Mouse (Mus musculus) megakaryocyte, embryonic 14.5 days (primary cell): ENCODE data around the gene Chrm5. TPM values are rescaled to one million over a fixed set of nuclear protein-coding genes. Genes with fewer than 3 reads are reported as not detected.
A peak's percentile ranks its signal among the peaks of the same experiment; 100 is the strongest.

Source experiments
- H3K27me3 ChIP-seq: replicated peaks from 2 replicates; pipeline ENCODE3; 2012; ENCODE audit warnings: inconsistent platforms
- H3K36me3 ChIP-seq: replicated peaks from 2 replicates; pipeline ENCODE3; 2012; ENCODE audit warnings: low read length, inconsistent platforms, mixed read lengths
- H3K4me1 ChIP-seq: 2 replicates; pipeline ENCODE4 v1.6.1; 2012; ENCODE audit warnings: inconsistent platforms
- H3K4me3 ChIP-seq: replicated peaks from 2 replicates; pipeline ENCODE3; 2012; ENCODE audit warnings: moderate library complexity, mild to moderate bottlenecking, inconsistent platforms
- H3K9me3 ChIP-seq: 2 replicates; pipeline ENCODE4 v1.6.1; 2012; ENCODE audit warnings: inconsistent platforms
- FLI1 ChIP-seq: IDR thresholded peaks from 2 replicates; pipeline ENCODE4 v1.6.1; 2012; ENCODE audit warnings: low read length, inconsistent platforms, mixed read lengths
- GATA1 ChIP-seq: IDR thresholded peaks from 3 replicates; pipeline ENCODE4 v1.6.1; 2012; ENCODE audit warnings: mixed read lengths, low read length, inconsistent platforms, borderline replicate concordance
- polyA plus RNA-seq: library from polyadenylated mRNA; stranded (reverse); fragments of >175 nt; gene quantifications from 2 replicates; pipeline ENCODE4 v1.2.3, GENCODE M21; 2012; ENCODE audit warnings: low replicate concordance; ENCODE audit not compliant: insufficient read depth

Chrm5 gene
- polyA plus RNA-seq, 1 experiment = not detected

DNA sequence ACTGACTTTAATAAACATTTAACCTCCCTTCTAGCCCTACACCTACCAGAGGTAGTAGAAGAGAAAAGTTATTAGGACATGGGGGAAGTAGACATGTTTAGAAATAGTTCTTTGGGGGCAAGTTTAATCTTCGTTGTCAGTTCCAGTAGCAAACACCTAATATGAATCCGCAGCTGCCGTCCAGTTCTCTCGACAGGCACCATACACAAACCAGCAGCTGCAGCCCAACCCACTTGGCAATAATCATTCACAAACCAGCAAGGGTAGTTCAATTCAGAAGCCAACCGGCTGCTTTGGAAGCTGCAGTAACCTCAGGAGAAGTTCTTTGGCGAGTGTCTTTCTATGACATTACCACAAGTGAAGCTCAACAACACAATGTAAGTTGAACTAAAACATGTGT lies 23.4 kb upstream of the Chrm5 start:
- no peaks in the 10 kb centered on the region for H3K9me3 ChIP-seq
- no peak for TF ChIP-seq GATA1
- TF ChIP-seq FLI1 = no peak
- H3K4me3 ChIP-seq = no peak overlapping the region
- no peaks in the 10 kb centered on the region for H3K27me3 ChIP-seq
- H3K4me1 ChIP-seq = peaks cover 19% of the 10 kb centered on the region
- no peaks in the 10 kb centered on the region for H3K36me3 ChIP-seq

DNA sequence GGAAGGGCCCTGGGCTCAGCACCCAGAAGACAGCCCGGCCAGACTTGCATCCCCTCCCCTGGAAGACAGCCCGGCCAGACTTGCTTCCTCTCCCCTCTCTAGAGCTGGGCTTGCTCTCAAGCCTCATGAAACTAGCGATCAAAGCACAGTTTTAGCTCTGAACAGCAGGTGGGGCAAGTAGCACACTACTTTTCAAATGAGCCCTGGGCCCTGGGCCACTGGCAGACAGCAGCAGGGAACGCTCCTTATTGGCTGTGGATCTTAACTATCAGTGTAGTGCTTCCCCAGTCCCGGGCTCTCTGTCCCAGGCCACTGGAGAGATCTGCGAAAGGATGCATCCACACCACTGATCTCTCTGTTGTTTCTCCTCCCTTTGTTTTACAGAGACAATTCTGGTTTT lies 20.6 kb upstream of the Chrm5 start:
- TF ChIP-seq GATA1 (no peak), FLI1 (no peak)
- Histone ChIP-seq H3K4me1 (peaks cover 22% of the 10 kb centered on the region), H3K4me3 (no peak overlapping the region), H3K36me3 (no peaks in the 10 kb centered on the region), H3K9me3 (no peaks in the 10 kb centered on the region), H3K27me3 (no peaks in the 10 kb centered on the region)

DNA sequence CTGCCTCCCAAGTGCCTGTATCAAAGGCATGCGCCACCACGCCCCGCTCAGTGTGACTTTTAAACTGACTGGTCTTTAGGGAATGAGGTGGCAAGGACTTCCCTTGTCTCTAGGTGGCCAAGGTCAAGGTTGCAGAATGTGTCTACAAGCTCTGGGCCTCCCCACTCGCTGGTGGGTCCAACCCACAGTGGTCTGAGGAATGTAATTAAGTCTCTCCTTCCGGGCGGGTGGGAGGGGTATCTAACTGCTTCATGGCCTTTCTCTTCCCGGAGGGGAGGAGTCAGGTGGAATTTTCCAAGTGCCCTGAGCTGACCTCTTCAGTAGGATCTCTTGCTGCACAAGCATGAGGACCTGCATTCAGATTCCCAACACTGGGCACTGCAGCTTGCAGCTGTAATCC lies 17.3 kb upstream of the Chrm5 start:
- no peaks in the 10 kb centered on the region for H3K9me3 ChIP-seq
- TF ChIP-seq FLI1 (no peak), GATA1 (no peak)
- peaks cover 21% of the 10 kb centered on the region for H3K4me1 ChIP-seq
- no peaks in the 10 kb centered on the region for H3K27me3 ChIP-seq
- no peaks in the 10 kb centered on the region for H3K36me3 ChIP-seq
- no peak overlapping the region for H3K4me3 ChIP-seq

DNA sequence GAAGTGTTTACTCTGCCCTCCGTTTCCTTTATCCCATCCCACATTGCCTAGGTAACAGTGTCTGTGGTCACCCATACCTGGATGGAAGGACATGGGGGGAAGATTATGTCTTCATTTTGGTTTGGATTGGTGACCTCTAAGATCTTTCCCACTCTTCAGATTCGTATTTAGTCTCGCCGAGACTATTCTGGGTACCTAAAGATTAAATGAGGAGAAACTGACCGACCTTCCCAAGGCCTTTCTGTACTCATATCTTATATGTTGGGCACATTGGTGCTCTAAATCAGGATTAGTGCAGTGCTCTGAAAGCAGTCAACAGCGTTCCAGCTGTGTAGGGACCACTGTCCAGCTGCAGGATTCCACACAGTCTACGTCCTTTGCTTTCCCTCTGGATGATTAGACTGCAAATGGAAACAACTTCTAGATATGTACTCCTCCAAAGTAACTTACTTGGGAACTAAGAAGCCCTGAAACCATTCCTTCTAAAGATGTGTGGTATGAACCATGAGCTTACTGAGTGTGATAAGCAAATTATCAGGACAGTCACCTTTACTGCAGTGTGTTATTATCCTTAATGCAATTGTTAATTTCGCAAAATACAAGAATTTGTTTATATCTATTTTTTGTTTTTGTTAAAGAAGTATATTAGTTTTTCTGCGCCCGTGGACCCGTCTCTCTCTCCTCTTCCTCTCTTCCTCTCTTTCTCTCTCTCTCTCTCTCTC lies 13.1 kb upstream of the Chrm5 start:
- H3K27me3 ChIP-seq = no peaks in the 10 kb centered on the region
- H3K4me3 ChIP-seq = peak overlapping the region; percentile 94
- H3K9me3 ChIP-seq = no peaks in the 10 kb centered on the region
- no peak for TF ChIP-seq GATA1
- TF ChIP-seq FLI1 = no peak
- no peaks in the 10 kb centered on the region for H3K36me3 ChIP-seq
- H3K4me1 ChIP-seq = peaks cover 18% of the 10 kb centered on the region

DNA sequence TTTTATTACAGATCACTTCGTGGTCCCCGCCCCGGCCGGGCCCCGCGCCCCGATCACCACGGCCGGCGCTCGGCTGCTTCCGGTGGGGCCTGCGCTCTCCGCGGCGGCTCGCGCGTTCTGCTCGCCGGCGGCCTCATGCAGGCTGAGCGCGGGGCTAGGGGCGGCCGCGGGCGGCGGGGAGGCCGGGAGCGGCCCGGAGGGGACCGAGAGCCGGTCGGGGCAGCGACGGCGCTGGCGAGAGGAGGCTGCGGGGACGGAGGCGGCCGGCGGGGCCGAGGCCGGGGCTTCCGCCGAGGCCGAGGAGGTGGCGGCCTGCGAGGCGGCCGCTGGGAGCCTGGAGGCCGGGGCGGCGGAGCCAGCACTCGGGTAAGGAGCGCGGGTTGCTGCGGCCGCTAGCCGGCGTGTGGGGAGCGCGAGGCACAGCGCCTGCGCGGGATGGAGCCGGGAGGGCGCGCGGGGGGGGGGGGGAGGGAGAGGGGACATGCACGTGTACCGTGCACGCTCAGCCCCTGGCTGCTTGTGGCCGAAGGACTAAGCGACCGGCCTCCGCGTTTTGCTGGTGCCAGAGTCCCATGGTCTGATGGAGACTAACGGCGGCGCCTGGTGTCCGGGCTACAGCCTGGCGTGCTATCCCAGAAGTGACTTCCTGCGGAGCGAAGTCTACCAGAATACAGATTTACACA lies 12.4 kb upstream of the Chrm5 start, which contains the start of gene Aven:
Gene Aven (plus strand): TSS at position 109 of the 683 bp plus-strand sequence.
- no peaks in the 10 kb centered on the region for H3K27me3 ChIP-seq
- TF ChIP-seq FLI1 = no peak
- TF ChIP-seq GATA1 = no peak
- no peaks in the 10 kb centered on the region for H3K9me3 ChIP-seq
- peak within 1 kb of the TSS; percentile 94 for H3K4me3 ChIP-seq
- no peaks in the 10 kb centered on the region for H3K36me3 ChIP-seq
- H3K4me1 ChIP-seq = peaks cover 16% of the 10 kb centered on the region

DNA sequence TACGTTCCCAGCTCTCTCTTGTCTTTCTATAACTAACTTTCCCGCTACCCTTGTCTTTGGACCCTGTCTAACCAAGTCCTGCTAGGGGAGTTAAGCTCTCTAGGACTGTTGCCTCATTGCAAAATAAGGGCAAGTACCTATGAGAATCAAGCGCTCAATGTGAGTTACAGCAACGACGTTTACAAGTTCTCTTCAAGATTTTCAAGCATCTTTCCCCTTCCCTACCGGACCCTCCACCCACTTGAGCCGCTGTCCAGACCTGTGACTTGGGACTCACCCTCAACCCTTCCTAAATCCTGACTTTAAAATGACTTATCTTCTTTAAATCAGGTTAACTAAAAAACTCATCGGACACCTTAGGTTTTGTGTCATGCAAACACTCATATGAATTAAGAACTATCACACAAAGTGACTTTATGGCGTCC lies 11.9 kb upstream of the Chrm5 start:
- Histone ChIP-seq H3K36me3 (no peaks in the 10 kb centered on the region), H3K9me3 (no peaks in the 10 kb centered on the region), H3K4me1 (peaks cover 15% of the 10 kb centered on the region), H3K27me3 (no peaks in the 10 kb centered on the region), H3K4me3 (peak overlapping the region; percentile 94)
- TF ChIP-seq FLI1 = no peak
- no peak for TF ChIP-seq GATA1

DNA sequence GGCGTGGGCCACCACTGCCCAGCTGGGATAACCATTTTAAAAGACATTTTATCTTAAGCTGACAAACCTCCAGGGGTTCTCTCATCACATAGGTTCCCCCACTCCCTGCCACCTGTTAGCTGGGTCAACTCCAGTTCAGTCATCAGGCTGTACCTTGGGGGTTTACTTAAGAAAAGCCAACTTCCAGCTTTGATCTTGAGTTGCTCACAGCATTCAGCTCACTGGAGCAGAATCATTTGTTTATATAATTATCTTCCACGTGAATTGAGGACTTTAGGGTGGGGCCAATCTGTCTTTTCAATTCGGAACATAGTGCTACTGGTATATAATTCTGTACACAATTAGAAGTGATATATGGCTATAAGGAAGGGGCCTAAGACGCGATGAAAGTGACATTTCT lies 11.1 kb upstream of the Chrm5 start:
- Histone ChIP-seq H3K36me3 (no peaks in the 10 kb centered on the region), H3K4me1 (peaks cover 15% of the 10 kb centered on the region), H3K27me3 (peaks cover 2% of the 10 kb centered on the region), H3K9me3 (no peaks in the 10 kb centered on the region), H3K4me3 (no peak overlapping the region)
- no peak for TF ChIP-seq FLI1
- no peak for TF ChIP-seq GATA1

DNA sequence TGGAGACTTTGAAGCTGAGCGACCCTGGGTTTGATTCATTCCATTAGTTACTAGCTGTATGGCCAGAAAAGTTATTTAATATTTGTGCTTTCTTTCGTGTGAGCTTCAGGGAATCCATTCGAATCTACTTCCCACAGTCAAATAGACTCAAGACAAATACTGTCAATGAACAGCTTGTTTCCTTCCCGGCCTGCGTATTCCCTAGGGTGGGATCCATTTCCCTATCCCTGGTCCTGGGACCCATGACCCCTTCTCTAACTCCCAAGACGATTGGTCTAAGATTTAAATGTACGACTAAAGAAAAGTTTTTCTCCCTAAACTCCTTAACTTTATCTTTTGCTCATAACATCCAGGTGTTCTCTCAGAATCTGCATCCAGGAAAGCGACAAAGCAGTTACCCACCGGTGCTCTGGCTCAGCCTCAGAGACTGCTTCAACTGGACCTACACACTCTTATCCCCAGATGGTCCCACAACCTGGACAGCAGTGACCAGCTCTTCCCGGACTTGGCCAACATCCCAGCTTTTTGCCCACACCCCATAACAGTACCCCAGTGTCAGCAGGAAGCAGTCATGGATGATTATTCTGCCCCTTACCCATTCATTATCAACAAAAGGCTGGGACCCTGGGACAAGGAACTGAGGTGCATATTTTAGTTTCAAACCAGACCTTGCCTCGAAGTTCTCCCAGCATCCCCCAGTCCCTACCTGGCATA lies 10.1 kb upstream of the Chrm5 start:
- no peak for TF ChIP-seq GATA1
- no peak for TF ChIP-seq FLI1
- Histone ChIP-seq H3K27me3 (peaks cover 6% of the 10 kb centered on the region), H3K9me3 (no peaks in the 10 kb centered on the region), H3K4me3 (no peak overlapping the region), H3K36me3 (no peaks in the 10 kb centered on the region), H3K4me1 (peaks cover 15% of the 10 kb centered on the region)

DNA sequence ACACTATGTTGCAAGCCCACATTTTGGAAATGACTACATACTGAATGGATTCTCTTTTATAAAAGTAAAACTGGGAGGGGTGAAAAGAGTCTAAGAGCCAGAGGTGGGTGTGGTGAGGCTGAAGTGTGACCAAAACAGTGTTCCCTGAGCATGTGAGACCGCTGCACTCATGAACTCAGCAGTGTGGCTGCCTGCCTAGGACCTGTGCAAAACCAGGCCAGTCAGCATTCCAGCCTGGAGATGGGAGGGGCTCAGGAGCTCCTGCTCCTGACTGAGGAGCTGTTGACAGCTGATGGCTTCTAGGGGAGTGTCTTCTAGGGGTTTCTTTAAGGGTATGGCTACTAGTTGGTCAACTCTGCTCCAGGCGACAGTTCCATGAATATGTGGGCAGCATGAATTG lies 4.3 kb upstream of the Chrm5 start:
- H3K9me3 ChIP-seq = no peaks in the 10 kb centered on the region
- H3K4me1 ChIP-seq = peaks cover 7% of the 10 kb centered on the region
- no peaks in the 10 kb centered on the region for H3K36me3 ChIP-seq
- no peak overlapping the region for H3K4me3 ChIP-seq
- TF ChIP-seq FLI1 = no peak
- no peak for TF ChIP-seq GATA1
- H3K27me3 ChIP-seq = peaks cover 11% of the 10 kb centered on the region

DNA sequence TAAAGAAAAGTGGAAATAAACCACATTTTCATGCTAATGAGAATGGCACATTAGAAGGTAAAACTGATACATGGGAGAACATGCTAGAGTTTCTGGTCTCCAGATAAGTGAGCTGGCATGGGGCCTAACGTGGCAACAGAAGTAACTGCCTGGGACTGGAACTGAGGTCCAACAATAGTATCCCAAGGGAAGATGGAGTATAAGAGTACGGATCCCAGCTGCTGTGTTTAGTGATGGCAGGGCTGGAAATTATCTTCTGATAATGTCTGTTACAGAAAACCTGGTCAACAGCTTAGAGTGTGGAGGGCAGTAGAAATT lies 2.7 kb upstream of the Chrm5 start:
- H3K4me3 ChIP-seq = no peak overlapping the region
- H3K36me3 ChIP-seq = no peaks in the 10 kb centered on the region
- peaks cover 11% of the 10 kb centered on the region for H3K27me3 ChIP-seq
- H3K9me3 ChIP-seq = no peaks in the 10 kb centered on the region
- TF ChIP-seq GATA1 (no peak), FLI1 (no peak)
- peaks cover 7% of the 10 kb centered on the region for H3K4me1 ChIP-seq
